Mouse (Mus musculus) cerebral cortex, adult 2 months (tissue): ENCODE data around the gene Eprs.

Source experiments
- WGBS: fragments of 180-500 bp; shearing (Covaris S2); methylation state at CpG from one replicate; pipeline ENCODE4 v1.1.7; 2018; 5-methylcytosine and 5-hydroxymethylcytosine counted together

The Eprs gene

GRCm38 (mm10) chr1:185362677-185363520, at the start of gene Eprs:
Gene Eprs (plus strand): TSS chr1:185363044.
- WGBS = under 1% methylated on average over 92 of the region's 92 CpGs

- 91% methylated on average over 4 of the region's 4 CpGs for WGBS
These were observed 48.3 kb upstream of the Eprs start for GRCm38 (mm10) chr1:185314546-185314945.

GRCm38 (mm10) chr1:185315846-185316568, 46.8 kb upstream of the Eprs start:
- 73% methylated on average over 16 of the region's 16 CpGs for WGBS

GRCm38 (mm10) chr1:185327754-185328345, 35.0 kb upstream of the Eprs start:
- WGBS = 45% methylated on average over 3 of the region's 3 CpGs

GRCm38 (mm10) chr1:185328721-185329610, 33.9 kb upstream of the Eprs start, which contains the start of gene Iars2:
Gene Iars2 (minus strand): TSS chr1:185329396.
- under 1% methylated on average over 76 of the region's 76 CpGs for WGBS

GRCm38 (mm10) chr1:185329851-185330250, 33.0 kb upstream of the Eprs start:
- 84% methylated on average over 8 of the region's 8 CpGs for WGBS

GRCm38 (mm10) chr1:185331364-185331763, 31.5 kb upstream of the Eprs start:
- whole genome bisulfite sequencing = 29% methylated on average over 5 of the region's 5 CpGs

- WGBS = under 1% methylated on average over 32 of the region's 32 CpGs
These were observed 30.8 kb upstream of the Eprs start, which contains the start of gene Bpnt1 for GRCm38 (mm10) chr1:185331983-185332430. Gene Bpnt1 (plus strand): TSS chr1:185332149.

GRCm38 (mm10) chr1:185333651-185334050, 29.2 kb upstream of the Eprs start:
- 78% methylated on average over 5 of the region's 5 CpGs for WGBS

GRCm38 (mm10) chr1:185334136-185334535, 28.7 kb upstream of the Eprs start:
- whole genome bisulfite sequencing = 63% methylated on average over 4 of the region's 4 CpGs

GRCm38 (mm10) chr1:185335231-185335765, 27.5 kb upstream of the Eprs start:
- WGBS = 65% methylated on average over 6 of the region's 6 CpGs

GRCm38 (mm10) chr1:185336535-185336934, 26.3 kb upstream of the Eprs start:
- WGBS = 28% methylated on average over 3 of the region's 3 CpGs

- 61% methylated on average over 4 of the region's 4 CpGs for WGBS
These were observed 20.4 kb upstream of the Eprs start for GRCm38 (mm10) chr1:185342441-185342840.

- 85% methylated on average over 8 of the region's 8 CpGs for WGBS
These were observed 19.4 kb upstream of the Eprs start for GRCm38 (mm10) chr1:185343422-185343821.

GRCm38 (mm10) chr1:185346188-185346587, 16.7 kb upstream of the Eprs start:
- 69% methylated on average over 10 of the region's 10 CpGs for WGBS

GRCm38 (mm10) chr1:185349741-185350140, 13.1 kb upstream of the Eprs start:
- WGBS = 93% methylated on average over 14 of the region's 14 CpGs

GRCm38 (mm10) chr1:185350611-185351010, 12.2 kb upstream of the Eprs start:
- 95% methylated on average over 4 of the region's 4 CpGs for WGBS

- WGBS = 87% methylated on average over 12 of the region's 12 CpGs
These were observed 10.7 kb upstream of the Eprs start for GRCm38 (mm10) chr1:185352151-185352550.

- 98% methylated on average over 8 of the region's 8 CpGs for WGBS
These were observed 9.5 kb upstream of the Eprs start for GRCm38 (mm10) chr1:185353351-185353750.

- 85% methylated on average over 4 of the region's 4 CpGs for WGBS
These were observed 8.1 kb upstream of the Eprs start for GRCm38 (mm10) chr1:185354731-185355130.

- 95% methylated on average over 8 of the region's 8 CpGs for WGBS
These were observed 6.6 kb upstream of the Eprs start for GRCm38 (mm10) chr1:185356246-185356645.
